Mouse (Mus musculus) lung, postnatal 36 days (tissue): ENCODE data around the gene Tcte1.

Experiments used
- DNase-seq: peaks from one replicate; pipeline ENCODE4 v3.0.0; 2022; ENCODE audit warnings: mixed read lengths

The Tcte1 gene

DNA sequence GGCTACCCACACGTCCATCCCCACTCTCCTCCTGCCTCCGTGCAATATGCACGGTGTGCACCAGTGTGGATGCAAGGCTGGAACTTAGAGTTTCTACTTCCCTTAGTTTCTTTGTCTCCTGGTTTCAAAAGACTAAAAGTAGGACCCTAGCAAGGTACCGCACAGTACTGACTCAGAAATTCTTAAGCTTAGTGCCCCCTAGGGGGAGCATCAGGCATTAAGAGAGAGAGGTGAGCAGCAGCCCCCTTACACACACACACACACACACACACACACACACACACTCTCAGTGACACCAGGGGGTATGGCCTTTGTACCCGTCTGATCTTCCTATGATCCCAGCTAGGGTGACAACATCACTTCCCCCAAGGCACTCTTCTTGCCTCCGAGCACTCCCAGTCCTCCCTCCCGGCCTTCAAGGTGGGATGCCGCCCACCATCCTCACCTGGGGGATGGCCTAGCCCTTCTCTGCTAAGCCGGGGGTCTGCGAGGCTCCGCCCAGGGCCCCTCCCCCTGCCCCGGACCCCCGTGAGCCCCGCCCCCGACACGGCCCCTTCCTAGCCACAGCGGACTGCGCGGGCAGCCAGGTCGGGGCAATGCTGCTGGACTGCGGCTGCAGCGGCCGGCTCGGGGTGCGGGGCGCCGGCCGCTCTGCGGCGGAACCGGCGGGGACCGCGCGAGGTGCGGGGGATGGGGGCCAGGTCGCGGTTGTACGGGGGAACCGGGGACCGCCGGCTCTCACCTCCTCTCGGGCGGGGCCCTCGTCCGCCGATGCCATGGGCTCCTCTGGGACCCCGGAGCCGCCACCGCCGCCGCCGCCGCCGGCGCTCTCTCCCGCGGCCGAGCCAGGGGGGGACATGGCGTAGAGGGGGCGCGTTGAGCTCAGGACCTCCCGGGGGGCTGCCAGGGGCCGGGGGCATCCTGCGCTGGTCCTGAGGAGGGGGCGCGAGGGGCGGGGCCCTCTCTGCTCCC, 25.6 kb downstream of the Tcte1 start:
- no peak for DNase-seq

DNA sequence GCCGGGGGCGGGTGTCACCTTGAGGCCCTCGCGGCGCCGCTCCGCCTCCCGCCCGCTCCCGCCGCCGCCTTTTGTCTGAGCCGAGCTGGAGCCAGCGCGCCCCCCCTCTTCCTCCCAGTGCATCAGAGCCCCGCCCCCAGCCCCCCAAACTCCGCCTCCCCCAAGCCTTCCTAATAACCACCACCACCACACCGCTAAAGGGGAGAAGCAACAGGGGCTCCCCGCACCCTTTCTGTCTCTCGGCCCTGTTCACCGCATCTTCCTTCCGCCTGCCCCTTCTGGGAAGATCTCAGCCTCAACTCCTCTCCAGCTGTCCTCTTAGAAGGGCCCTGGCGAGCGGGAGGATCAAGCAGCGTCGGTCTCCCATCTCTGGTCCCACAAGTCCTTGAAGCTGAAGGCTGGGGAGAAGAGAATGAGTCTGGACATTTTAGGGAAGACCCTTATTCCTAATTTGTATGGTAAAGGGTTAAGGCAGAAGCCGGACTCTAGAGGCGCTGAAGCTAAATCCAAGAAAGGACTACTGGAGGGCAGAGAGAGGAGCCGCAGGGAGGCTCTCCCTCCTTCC, 26.5 kb downstream of the Tcte1 start, which contains the start of gene Tmem151b:
TSS of gene Tmem151b (minus strand) at position 61 of the 565 bp plus-strand sequence.
- no peak for DNase-seq

GRCm38 (mm10) chr17:45550253-45550652, 27.0 kb downstream of the Tcte1 start:
- DNase-seq = no peak

- DNase-seq = no peak
Measured at GRCm38 (mm10) chr17:45551249-45551796, 28.1 kb downstream of the Tcte1 start.

DNA sequence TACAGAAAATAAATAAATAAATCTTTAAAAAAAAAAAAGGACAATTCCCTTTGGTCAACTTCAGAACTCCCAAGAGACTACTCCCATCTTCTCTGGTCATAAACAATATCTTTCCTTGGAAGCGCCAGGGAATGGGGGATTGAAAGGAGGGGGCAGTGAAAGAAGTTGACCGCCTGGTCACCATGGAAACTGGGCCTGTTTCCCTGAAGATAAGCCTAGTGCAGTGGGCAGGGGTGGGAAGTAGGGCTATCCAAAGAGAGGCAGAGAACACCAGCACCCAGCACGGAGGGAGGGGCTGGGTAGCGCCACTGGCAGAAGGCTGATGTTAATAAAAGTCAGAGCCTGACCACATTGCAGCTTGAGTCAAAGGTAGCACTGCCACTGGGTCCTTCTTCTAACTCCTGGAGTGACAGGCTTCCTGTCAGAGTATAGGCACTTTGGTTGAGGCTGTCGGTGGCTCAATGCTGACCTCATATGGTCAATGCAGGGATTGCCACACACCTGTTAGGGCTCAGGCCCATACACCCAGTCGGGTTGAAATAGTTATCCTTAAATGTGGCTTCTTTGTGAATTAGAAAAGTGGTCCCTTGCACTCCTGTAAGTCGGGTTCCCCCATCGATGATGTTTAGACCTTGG, 28.7 kb downstream of the Tcte1 start:
- peak; percentile 87 for DNase-seq

DNA sequence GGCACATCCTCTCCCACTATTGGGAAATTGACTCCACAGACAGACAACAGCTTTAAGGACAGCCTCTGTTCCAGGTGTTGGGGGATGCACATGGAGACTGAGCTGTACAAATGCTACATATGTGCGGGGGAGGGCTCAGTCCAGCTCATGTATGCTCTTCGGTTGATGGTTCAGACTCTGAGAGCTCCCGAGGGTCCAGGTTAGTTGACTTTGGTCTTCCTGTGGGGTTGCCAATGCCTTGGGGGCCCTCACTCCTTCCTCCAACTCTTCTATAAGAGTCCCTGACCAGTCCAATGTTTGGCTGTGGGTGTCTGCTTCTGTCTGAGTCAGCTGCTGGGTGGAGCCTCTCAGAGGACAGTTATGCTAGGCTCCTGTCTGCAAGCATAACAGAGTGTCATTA, 29.8 kb downstream of the Tcte1 start:
- DNase-seq = no peak

- DNase-seq = no peak
Measured at GRCm38 (mm10) chr17:45554420-45554819, 31.2 kb downstream of the Tcte1 start.

DNA sequence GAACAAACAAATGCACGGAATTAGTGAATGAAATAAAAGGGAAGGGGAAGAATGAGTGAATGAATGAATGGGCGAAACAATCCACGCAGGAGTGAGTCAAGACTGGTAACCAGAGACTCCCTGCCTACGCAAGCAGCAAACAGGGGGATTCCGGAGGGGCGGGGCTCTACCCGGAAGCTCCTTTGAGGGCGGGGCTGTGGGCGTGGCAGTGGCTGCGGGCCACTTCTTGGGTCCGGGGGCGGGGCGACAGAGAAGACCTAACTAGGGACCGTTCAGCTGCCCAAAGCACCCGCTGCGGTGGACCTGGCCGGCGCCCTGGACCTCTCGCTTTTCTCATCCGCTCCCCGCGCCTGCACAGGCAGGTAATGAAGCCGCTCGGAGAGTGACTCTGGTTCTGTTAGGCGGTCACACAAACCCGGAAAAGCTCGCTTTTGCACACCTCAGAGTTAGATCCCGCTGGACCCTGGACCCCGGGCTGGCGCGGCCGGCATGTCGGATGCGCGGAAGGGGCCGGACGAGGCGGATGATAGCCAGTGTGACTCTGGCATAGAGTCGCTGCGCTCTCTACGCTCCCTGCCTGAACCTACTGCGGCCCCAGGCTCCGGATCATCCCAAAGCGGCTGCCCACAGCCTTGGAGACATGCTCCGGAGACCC, 32.3 kb downstream of the Tcte1 start, which contains the start of gene Nfkbie:
TSS of gene Nfkbie (plus strand) at position 252 of the 655 bp plus-strand sequence.
- peak; percentile 98 for DNase-seq

- no peak for DNase-seq
Measured at GRCm38 (mm10) chr17:45556107-45556489, 32.9 kb downstream of the Tcte1 start.

GRCm38 (mm10) chr17:45556514-45557245, 33.4 kb downstream of the Tcte1 start:
- DNase-seq = no peak

GRCm38 (mm10) chr17:45557246-45557824, 34.1 kb downstream of the Tcte1 start:
- no peak for DNase-seq

DNA sequence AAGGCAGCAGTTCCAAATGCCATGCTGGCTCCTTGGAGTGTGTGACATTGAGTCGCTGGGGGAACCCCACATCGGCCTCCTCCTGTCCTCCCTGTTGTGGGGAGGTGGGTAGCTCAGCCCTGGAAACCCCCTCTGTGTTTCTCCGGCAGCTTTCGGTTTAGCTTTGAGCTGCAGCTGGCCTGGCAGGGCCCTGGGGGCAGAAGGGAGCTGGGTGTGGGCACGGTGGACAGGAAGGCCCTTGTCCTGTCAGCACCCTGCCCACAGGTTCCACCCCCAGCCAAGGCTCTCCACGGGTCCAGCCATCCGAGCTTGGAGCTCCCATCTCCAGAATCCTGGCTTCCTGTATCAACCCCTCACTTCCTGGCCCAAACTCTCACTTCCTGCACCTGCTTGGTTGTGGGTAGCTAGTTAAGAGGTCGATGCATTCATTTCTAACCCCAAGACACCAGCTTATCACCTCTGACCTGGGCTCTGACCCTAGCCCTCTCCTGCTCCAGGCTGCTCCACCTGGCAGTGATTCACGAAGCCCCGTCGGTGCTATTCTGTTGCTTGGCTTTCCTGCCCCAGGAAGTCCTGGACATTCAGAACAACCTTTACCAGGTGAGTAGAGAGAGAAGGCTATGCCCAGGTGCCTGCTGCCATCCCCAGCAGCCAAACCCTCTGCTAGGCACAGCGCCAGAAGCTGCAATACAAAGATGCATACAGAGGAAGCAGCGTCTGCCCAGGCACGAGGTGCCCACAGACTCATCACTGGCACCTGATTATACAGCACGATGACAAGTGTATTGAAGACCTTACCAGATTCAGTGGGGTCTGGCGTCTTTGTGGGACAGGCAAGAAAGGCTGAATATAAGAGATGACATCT, 35.0 kb downstream of the Tcte1 start:
- no peak for DNase-seq

DNA sequence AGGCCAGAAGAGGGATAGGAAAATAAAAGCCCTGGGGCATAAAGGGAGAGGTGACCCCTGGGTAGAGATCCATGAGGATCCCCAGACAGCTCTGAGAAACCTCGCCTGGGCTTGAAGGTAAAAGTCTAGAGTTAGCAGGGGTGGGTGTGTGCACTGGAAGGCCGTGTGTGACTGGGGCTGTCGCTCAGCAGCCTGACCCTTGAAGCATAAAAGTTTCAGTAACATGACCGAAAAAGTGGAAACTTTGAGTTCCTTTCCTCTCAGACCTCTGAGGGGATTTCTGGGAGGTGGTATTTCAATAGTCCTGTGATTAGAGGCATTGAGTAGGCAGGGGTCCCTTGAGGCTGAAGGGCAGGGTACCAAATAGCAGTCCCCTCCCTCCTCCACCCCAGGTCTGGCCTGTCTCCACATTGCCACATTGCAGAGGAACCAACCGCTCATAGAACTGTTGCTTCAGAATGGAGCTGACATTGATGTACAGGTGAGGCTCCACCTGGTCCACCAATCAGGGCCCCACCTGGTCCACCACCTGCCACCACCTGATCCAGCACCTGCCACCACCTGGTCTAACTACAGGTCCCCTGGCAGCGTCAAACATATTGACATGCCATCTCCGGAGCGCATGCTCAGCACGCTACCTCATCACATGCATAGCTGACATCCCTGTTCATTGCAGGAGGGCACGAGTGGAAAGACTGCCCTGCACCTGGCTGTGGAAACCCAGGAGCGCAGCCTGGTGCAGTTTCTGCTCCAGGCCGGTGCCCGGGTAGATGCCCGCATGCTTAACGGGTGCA, 36.7 kb downstream of the Tcte1 start:
- no peak for DNase-seq

DNA sequence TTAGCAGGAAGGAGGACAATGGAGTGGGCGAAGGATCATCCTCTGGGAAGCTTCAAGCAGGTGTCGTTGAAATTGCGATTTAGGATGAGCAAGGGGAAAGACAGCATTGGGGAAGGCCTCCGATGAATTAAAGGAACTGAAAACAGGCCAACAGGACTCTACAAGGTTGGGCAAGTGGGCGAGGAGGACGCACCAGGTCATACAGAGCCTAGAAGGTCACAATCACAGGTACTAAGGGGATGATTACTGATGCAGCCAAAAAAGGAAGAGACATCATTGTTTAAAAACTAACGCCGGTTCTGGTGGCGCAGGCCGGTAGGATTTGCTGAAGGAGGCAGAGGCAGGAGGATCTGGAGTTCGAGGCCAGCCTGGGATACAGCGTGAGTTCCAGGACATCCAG, 40.0 kb downstream of the Tcte1 start:
- no peak for DNase-seq

DNA sequence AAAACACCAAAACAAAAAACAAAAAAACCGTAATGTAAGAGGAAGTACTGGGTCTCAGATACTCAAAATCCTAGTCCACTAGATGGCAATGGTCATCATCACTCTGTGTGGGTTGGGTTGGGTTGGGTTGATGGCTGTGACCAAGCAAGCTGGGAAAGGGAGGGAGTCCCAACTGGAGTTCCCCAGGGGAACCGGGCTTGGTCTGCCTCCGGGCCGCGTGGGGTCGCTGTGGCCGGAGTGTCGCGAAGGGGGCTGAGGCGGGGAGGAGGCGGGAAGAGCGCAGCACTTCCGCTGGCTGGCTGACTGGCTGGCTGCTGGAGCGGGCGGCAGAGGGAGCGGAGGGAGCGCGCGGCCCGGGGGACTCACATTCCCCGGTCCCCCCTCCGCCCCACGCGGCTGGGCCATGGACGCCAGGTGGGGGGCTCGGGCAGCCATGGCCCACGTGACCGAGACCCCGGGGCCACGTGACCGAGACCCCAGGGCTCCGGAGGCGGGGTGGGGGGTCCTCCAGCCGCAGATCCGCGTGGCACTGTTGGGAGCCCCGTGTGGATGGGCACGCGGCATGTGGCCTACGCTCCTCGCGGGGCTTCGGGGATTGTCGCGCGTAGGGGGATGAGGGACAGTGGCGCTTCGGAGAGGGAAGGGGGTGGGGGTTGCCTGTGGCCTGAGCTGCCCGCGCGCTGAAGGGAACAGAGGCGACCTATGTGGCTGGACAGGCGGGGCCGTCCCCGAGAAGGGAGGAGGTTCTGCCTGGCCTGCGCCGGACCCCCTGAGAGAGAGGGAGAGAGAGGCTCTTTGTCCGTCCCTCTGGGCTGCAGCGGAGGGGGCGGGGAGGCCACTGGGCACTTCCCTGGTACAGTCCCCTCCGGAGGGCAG, 40.7 kb downstream of the Tcte1 start, which contains the start of gene Slc35b2:
TSS of gene Slc35b2 (plus strand) at position 220 of the 876 bp plus-strand sequence.
- DNase-seq = peak; percentile 93

DNA sequence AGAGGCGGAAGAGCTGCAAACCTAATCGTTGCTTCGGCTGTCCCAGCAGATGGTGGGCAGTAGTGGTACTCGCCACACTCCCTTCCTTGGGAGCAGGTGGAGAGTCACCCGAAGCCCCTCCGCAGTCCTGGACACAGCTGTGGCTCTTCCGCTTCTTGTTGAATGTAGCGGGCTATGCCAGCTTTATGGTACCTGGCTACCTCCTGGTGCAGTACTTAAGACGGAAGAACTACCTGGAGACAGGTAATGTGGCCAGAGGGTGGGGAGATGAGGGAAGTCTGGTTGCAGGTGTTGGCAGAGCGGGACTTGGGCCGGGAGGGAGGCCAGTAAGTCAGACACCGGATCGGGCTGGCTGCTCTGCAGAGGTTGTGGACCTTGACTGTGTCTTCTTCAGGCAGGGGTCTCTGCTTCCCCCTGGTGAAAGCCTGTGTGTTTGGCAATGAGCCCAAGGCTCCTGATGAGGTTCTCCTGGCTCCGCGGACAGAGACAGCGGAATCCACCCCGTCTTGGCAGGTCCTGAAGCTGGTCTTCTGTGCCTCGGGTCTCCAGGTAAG, 41.4 kb downstream of the Tcte1 start:
- no peak for DNase-seq

DNA sequence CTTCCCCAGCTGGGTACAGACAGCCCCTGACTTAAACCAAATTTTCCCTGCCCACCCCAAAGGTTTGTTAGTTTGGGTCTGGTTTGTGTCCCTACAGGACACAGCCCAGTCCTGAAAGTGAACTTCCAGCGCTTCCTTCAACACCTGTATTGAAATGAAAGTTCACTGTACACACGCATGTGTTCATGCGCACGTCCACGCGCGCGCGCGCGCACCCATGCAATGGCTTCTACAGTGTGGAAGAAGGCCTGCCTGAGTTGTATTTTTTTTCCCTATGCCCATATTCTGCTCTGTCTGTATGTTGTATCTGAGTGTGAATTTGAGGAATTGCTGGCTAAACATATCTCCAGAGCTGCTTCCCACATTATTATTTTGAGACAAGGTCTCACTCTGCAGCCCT, 41.9 kb downstream of the Tcte1 start:
- DNase-seq = no peak

- DNase-seq = no peak
Measured at GRCm38 (mm10) chr17:45566031-45566359, 42.8 kb downstream of the Tcte1 start.
